Mouse (Mus musculus): ENCODE results near the gene Edc3. TPM values are rescaled to one million over a fixed set of nuclear protein-coding genes. Genes with fewer than 3 reads are reported as not detected.
A peak's percentile ranks its signal among the peaks of the same experiment; 100 is the strongest.

The Edc3 gene
- polyA plus RNA-seq (2015; fragmentation: Nextera tagmentation; extraction: Ambion mirVana), result 35.7 and 36.8 TPM in 2 replicates

DNA sequence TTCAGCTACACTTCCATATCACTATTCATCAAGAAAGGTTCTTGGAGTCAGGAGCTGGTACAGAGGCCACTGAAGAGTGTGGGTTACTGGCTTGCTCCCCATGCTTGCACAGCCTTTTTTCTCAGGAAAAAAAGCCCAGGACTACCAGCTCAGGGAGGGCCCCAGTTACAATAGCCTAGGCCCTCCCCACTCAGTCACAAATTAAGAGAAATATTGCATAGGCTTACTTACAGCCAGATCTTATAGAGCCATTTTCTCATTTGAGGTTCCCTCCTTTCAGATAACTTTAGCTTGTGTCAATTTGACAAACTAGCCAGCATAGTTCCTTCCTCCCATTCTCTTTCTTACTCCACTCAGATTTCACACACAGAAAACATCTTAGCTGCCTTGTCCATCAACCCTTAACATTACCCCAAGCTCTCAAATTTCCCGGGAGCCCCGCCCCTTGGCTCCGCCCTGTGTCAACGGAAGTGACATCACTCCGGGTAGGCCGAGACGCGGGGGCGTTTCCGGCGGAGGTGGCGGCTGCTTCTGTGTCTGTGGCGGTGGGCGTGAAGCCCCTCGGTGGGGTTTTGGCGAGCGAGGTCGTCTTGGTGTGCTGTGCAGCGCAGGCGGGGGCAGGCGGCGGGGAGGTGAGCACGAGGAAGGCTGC is at the start of gene Edc3:
TSS of gene Edc3 (plus strand) at position 473 of the 652 bp plus-strand sequence.
- H3K4me3 ChIP-seq, result peak within 1 kb of the TSS; percentile 96
- peak within 1 kb of the TSS; percentile 97 for H3K9ac ChIP-seq
- H3K27ac ChIP-seq, result peak within 1 kb of the TSS; percentile 87
- ATAC-seq (replicated peaks), result peak; percentile 97
- H3K36me3 ChIP-seq (replicated peaks), result peaks cover 1% of the 10 kb centered on the region; the same call in 1 of the 2 replicates
- WGBS, result under 1% methylated on average over 23 of the region's 23 CpGs
- no peaks in the 10 kb centered on the region for H3K9me3 ChIP-seq
- H3K27me3 ChIP-seq (replicated peaks), result 0 out of 2 replicates have a peak, but pooled peaks cover 3% of the 10 kb centered on the region
- H3K4me2 ChIP-seq, result peak within 1 kb of the TSS; percentile 60
- peaks cover 17% of the 10 kb centered on the region for H3K4me1 ChIP-seq

DNA sequence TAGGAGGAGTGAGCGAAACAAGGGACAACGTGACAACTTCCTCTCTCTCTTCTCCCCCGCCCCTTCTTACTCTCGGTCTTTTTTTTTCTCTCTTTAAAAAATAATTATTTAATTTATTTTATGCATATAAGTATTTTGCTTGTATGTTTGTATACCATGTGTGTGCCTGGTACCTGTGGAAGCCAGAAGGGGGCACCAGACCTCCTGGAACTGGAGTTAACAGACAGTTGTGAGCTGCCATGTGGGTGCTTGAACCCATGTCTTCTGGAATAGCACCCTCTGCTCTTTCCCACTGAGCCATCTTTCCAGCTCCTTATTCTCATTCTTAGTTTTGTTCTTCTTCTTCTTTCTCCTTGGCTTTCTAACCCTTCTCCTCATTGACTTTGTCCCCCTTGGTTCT is 49.4 kb upstream of the Edc3 start:
- Histone ChIP-seq H3K27ac (no peak overlapping the region), H3K4me3 (no peak overlapping the region), H3K4me2 (no peak overlapping the region), H3K9ac (no peak overlapping the region), H3K36me3 (replicated peaks) (no peaks in the 10 kb centered on the region), H3K9me3 (no peaks in the 10 kb centered on the region), H3K27me3 (replicated peaks) (no peaks in the 10 kb centered on the region), H3K4me1 (peaks cover 7% of the 10 kb centered on the region)
- WGBS, result 87% methylated on average over 4 of the region's 4 CpGs
- ATAC-seq (replicated peaks), result no peak

DNA sequence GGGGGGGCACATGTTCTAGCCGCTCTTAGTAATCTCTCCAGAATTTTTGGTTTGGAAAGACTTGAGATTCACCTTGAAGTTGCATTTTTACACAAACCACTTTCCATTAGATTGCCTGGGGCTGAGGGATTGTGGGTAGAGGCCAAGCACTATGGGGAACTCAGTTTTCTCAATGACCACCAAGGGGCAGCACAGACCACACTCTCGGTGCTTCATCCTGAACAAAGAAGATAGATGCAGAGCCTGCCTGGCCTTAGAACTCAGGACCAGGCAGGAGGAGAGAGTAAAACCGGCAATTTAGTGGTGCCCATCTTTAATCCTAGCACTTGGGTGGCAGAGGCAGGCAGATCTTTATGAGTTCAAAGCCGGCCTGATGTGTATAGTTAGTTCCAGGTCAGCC is 48.6 kb upstream of the Edc3 start:
- 23% methylated on average over 4 of the region's 4 CpGs for WGBS
- H3K9me3 ChIP-seq, result no peaks in the 10 kb centered on the region
- no peak overlapping the region for H3K27ac ChIP-seq
- no peak overlapping the region for H3K4me2 ChIP-seq
- ATAC-seq (replicated peaks), result no peak
- H3K36me3 ChIP-seq (replicated peaks), result no peaks in the 10 kb centered on the region
- no peak overlapping the region for H3K9ac ChIP-seq
- no peak overlapping the region for H3K4me3 ChIP-seq
- H3K4me1 ChIP-seq, result peaks cover 7% of the 10 kb centered on the region
- H3K27me3 ChIP-seq (replicated peaks), result 0 out of 2 replicates have a peak, but pooled peaks cover 2% of the 10 kb centered on the region

DNA sequence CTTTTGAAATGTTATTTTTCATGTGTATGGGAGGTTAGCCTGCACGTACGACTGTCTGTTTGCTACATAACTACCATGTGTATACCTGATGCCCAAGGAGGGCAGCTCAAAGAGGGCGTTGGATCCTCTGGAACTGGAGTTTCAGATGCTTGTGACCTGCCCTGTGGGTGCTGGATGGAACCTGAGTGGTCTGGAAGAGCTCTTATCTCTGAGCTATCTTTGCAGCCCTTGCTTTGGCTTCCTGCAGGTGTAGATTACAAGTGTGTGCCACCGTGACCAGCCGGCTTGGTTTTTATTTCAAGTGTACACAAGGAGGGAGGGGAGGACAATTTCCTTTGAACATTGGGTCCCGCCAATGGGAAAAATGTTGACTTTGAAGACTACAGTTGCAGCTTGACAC is 47.8 kb upstream of the Edc3 start:
- peaks cover 6% of the 10 kb centered on the region for H3K4me1 ChIP-seq
- WGBS, result 84% methylated on average over 6 of the region's 6 CpGs
- H3K9me3 ChIP-seq, result no peaks in the 10 kb centered on the region
- no peaks in the 10 kb centered on the region for H3K36me3 ChIP-seq (replicated peaks)
- H3K4me2 ChIP-seq, result no peak overlapping the region
- H3K9ac ChIP-seq, result no peak overlapping the region
- no peak overlapping the region for H3K4me3 ChIP-seq
- H3K27me3 ChIP-seq (replicated peaks), result 0 out of 2 replicates have a peak, but pooled peaks cover 2% of the 10 kb centered on the region
- no peak overlapping the region for H3K27ac ChIP-seq
- no peak for ATAC-seq (replicated peaks)

DNA sequence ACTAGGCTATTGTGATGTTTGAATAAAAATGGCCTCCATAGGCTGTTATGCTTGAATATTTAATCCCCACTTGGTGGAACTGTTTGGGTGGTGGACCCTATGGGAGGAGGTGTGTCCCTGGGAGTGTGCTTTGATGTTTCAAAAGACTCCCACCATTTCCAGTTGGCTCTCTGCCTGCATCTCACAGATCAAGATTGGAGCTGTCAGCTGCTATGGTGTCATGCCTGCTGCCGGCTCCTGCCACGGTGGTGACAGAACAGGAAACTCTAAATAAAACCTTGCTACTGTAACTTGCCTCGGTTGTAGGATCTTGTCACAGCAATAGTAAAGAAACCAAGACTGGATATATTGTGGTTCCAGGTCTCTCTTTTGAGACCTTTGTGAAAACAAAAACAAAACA is 46.8 kb upstream of the Edc3 start:
- Histone ChIP-seq H3K9me3 (no peaks in the 10 kb centered on the region), H3K36me3 (replicated peaks) (no peaks in the 10 kb centered on the region), H3K4me3 (no peak overlapping the region), H3K27me3 (replicated peaks) (0 out of 2 replicates have a peak, but pooled peaks cover 2% of the 10 kb centered on the region), H3K27ac (no peak overlapping the region), H3K4me1 (no peaks in the 10 kb centered on the region), H3K9ac (no peak overlapping the region), H3K4me2 (no peak overlapping the region)
- 71% methylated on average over 3 of the region's 3 CpGs for WGBS
- ATAC-seq (replicated peaks), result no peak

DNA sequence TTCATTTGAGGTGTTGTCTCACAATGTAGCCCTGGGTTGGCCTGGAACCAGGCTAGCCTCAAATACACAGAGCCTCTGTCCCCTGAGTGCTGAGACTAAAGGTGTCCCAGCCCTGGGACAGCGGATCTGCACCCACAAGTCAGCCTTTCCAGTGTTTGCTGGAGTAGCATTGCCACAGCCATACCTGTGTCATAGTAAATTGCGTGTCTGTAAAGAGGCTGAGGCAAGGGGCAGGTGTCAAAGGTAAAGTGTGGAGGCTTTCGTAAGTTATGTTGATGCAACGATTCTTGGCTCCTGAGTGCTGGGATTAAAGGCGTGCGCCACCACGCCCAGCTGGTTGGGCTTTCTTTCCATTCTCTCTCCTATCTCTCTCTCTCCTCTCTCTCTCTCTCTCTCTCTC is 43.7 kb upstream of the Edc3 start:
- no peak for ATAC-seq (replicated peaks)
- H3K27me3 ChIP-seq (replicated peaks), result 0 out of 2 replicates have a peak, but pooled peaks cover 2% of the 10 kb centered on the region
- 68% methylated on average over 7 of the region's 7 CpGs for WGBS
- no peaks in the 10 kb centered on the region for H3K9me3 ChIP-seq
- H3K4me3 ChIP-seq, result no peak overlapping the region
- H3K4me1 ChIP-seq, result no peaks in the 10 kb centered on the region
- no peaks in the 10 kb centered on the region for H3K36me3 ChIP-seq (replicated peaks)
- no peak overlapping the region for H3K4me2 ChIP-seq
- H3K27ac ChIP-seq, result no peak overlapping the region
- no peak overlapping the region for H3K9ac ChIP-seq

DNA sequence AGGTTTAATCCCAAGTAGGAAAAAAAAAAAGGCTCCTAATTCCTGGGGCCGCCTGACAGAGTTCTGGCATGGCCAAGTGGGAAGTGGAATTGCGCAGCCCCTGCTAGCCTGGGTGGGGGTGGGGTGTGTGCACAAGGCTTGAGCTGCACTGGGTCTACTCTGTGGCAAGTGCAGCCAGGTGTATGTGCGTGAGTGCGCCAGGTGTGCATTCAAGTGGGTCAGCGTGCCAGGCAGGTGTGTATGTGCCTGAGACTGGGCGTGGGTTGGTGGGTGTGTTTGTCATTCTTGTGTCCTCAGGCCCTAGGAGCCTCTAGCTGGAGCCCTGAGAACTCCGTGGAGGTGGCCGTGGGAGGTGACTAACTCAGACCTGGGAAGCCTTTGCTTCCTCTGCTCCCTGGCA is 41.8 kb upstream of the Edc3 start:
- Histone ChIP-seq H3K9ac (no peak overlapping the region), H3K27ac (no peak overlapping the region), H3K9me3 (no peaks in the 10 kb centered on the region), H3K36me3 (replicated peaks) (no peaks in the 10 kb centered on the region), H3K4me2 (no peak overlapping the region), H3K4me3 (no peak overlapping the region), H3K27me3 (replicated peaks) (0 out of 2 replicates have a peak, but pooled peaks cover 2% of the 10 kb centered on the region), H3K4me1 (no peaks in the 10 kb centered on the region)
- ATAC-seq (replicated peaks), result no peak
- WGBS, result 89% methylated on average over 8 of the region's 8 CpGs

DNA sequence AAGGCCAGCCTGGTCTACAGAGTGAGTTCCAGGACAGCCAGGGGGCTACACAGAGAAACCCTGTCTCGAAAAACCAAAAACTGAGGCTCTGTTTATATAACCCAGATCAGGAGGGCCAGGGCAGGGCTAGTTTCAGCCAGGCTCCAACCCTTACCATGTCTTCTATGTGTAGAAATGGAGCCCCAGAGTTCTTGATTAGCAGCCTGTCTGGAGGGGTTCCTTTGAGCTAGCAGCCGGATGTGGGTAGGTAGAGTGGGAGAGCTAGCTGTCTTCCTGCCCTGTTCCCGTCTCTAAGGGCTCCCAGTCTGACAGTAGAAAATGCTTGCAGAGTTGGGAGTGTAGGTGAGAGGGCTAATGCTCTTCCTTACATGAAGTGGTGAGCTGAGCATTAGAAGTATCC is 41.2 kb upstream of the Edc3 start:
- Histone ChIP-seq H3K27me3 (replicated peaks) (0 out of 2 replicates have a peak, but pooled peaks cover 2% of the 10 kb centered on the region), H3K36me3 (replicated peaks) (no peaks in the 10 kb centered on the region), H3K4me2 (no peak overlapping the region), H3K9ac (no peak overlapping the region), H3K4me1 (no peaks in the 10 kb centered on the region), H3K4me3 (no peak overlapping the region), H3K27ac (no peak overlapping the region), H3K9me3 (no peaks in the 10 kb centered on the region)
- WGBS, result 72% methylated on average over 3 of the region's 3 CpGs
- no peak for ATAC-seq (replicated peaks)

DNA sequence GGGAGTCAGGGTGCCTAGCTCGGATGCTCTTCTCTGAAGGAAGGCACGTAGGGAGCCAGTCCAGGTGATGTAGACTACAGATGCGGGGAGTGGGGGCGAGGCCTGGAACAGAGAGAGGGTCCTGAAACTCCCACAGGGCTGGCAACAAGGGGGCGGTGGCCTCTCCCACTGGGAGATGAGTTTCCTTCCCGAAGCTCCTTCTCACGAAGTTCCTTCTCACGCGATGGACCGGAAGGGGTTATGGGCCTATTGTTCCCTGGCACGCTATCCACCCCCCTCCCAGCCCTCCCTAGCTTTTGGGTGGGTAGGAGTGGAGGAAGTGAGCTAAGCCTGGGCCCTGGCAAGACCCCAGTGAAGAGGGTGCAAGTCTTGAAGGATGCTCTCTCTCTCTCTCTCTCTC is 40.5 kb upstream of the Edc3 start:
- no peak overlapping the region for H3K27ac ChIP-seq
- 0 out of 2 replicates have a peak, but pooled peaks cover 2% of the 10 kb centered on the region for H3K27me3 ChIP-seq (replicated peaks)
- no peaks in the 10 kb centered on the region for H3K4me1 ChIP-seq
- H3K36me3 ChIP-seq (replicated peaks), result no peaks in the 10 kb centered on the region
- WGBS, result 54% methylated on average over 11 of the region's 11 CpGs
- no peaks in the 10 kb centered on the region for H3K9me3 ChIP-seq
- no peak overlapping the region for H3K4me3 ChIP-seq
- ATAC-seq (replicated peaks), result no peak
- H3K9ac ChIP-seq, result no peak overlapping the region
- H3K4me2 ChIP-seq, result no peak overlapping the region

DNA sequence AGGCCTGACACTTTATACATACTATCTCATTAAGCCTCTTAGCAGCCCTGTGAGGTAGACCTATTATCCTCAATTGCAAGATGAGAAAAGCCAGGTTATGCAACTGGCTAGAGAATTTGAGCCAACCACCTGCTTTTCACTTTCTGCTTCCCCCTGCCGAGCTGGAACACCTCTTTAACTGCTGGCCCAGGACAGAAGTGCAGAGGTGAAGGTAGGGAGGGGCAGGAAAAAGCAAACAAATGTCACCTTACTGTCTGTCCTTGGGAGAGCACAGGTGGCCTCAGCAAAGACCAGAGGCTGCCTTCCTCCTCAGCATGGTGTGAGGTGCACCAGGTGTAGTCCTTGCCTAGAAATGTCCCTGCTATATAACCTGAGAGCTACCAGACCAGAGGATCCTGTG is 40.1 kb upstream of the Edc3 start:
- 68% methylated on average over 1 of the region's 1 CpGs for WGBS
- H3K36me3 ChIP-seq (replicated peaks), result no peaks in the 10 kb centered on the region
- no peak overlapping the region for H3K4me2 ChIP-seq
- 0 out of 2 replicates have a peak, but pooled peaks cover 2% of the 10 kb centered on the region for H3K27me3 ChIP-seq (replicated peaks)
- ATAC-seq (replicated peaks), result no peak
- H3K27ac ChIP-seq, result no peak overlapping the region
- no peaks in the 10 kb centered on the region for H3K9me3 ChIP-seq
- H3K4me1 ChIP-seq, result no peaks in the 10 kb centered on the region
- no peak overlapping the region for H3K9ac ChIP-seq
- no peak overlapping the region for H3K4me3 ChIP-seq

DNA sequence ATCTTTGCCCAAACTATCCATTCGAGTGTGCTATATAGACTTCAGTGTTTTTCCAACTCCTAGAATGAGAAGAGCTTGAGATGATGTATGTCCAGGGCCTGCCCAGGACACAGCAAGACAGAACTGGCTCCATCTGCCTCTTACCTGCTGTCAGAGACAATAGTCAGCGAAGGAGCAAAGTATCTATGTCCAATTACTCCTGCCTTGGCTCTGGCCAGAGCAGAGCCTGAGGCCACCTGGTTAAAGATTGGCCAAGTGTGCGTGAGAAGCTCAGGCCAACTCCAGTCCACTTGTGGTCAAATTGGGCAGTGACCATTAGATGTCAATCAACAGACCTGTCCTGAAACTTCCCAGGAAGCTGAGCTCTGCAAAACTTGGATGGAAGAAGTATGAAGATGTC is 38.8 kb upstream of the Edc3 start:
- Histone ChIP-seq H3K27ac (no peak overlapping the region), H3K9ac (no peak overlapping the region), H3K9me3 (no peaks in the 10 kb centered on the region), H3K4me2 (no peak overlapping the region), H3K4me1 (no peaks in the 10 kb centered on the region), H3K27me3 (replicated peaks) (0 out of 2 replicates have a peak, but pooled peaks cover under 1% of the 10 kb centered on the region), H3K36me3 (replicated peaks) (no peaks in the 10 kb centered on the region), H3K4me3 (no peak overlapping the region)
- no peak for ATAC-seq (replicated peaks)
- 76% methylated on average over 3 of the region's 3 CpGs for WGBS

DNA sequence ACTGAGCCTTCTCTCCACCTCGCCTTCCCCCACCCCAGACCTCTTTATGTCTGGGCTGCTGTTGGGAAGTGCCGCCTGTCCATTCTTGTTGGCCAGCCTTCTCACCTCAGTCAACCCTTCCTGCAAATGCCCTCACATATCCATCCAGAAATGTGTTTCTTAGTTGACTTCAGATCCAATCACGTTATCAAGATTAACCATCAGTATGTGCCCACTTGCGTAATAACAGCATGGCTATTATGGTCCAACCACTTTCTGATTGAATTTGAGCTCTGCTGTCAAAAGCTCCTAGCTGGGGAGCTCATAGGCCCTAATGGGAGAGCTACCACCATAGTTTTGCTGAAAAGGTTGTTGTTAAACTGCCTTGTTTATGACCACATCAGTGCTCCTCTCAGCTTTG is 37.3 kb upstream of the Edc3 start:
- Histone ChIP-seq H3K9ac (no peak overlapping the region), H3K27me3 (replicated peaks) (no peaks in the 10 kb centered on the region), H3K4me1 (no peaks in the 10 kb centered on the region), H3K27ac (no peak overlapping the region), H3K36me3 (replicated peaks) (no peaks in the 10 kb centered on the region), H3K4me2 (no peak overlapping the region), H3K9me3 (no peaks in the 10 kb centered on the region), H3K4me3 (no peak overlapping the region)
- WGBS, result 94% methylated on average over 4 of the region's 4 CpGs
- ATAC-seq (replicated peaks), result no peak

DNA sequence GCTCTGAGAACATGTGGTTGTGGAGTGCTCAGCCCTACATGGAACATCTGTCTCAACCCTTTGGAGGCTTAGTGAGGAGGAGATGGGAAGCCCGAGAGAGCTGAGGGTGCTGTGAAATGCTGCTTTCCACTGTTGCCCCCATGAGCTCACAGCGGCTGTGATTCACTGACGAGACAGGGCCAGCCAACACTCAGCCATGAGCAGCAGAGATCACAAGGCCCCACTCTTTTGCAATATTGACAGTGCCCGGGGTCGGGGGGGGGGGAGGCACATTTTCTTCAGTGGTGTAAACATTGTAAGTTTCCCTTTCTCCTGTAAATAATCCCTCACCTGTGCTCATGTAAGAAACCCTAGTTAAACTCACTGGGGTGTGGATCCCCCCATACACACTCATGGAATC is 36.8 kb upstream of the Edc3 start:
- H3K27me3 ChIP-seq (replicated peaks), result no peaks in the 10 kb centered on the region
- no peak overlapping the region for H3K27ac ChIP-seq
- no peaks in the 10 kb centered on the region for H3K36me3 ChIP-seq (replicated peaks)
- ATAC-seq (replicated peaks), result no peak
- no peak overlapping the region for H3K9ac ChIP-seq
- H3K9me3 ChIP-seq, result no peaks in the 10 kb centered on the region
- no peaks in the 10 kb centered on the region for H3K4me1 ChIP-seq
- 90% methylated on average over 5 of the region's 5 CpGs for WGBS
- H3K4me3 ChIP-seq, result no peak overlapping the region
- H3K4me2 ChIP-seq, result no peak overlapping the region
